Mouse (Mus musculus): ENCODE results near the gene Sec24d.

- TF ChIP-seq POLR2A (IDR thresholded peaks at IDR 0.05; ENCODE audit: low read depth, low read length), result no peak
- peak; percentile 58 for TF ChIP-seq CTCF (conservative IDR thresholded peaks at IDR 0.05; ENCODE audit: insufficient read depth, insufficient read length, low read depth, low read length)
These were observed 104.7 kb downstream of the Sec24d start for GRCm38 (mm10) chr3:123371766-123372535.

All from kidney, adult 2 months (tissue).